Mouse (Mus musculus) left cerebral cortex, adult 9 months (tissue): ENCODE results near the gene Tbcb.
"Not testable (repeated sequence)": the region's sequence is repeated elsewhere in the genome, so short reads cannot be mapped to it uniquely, and the experiment has no call there.

Experiments used
- DNase-seq, 2 experiments: peaks; one replicate each; pipeline ENCODE4 v3.0.0; 2022; ENCODE audit warnings: low spot score in 2 of 2

Gene Tbcb

DNA sequence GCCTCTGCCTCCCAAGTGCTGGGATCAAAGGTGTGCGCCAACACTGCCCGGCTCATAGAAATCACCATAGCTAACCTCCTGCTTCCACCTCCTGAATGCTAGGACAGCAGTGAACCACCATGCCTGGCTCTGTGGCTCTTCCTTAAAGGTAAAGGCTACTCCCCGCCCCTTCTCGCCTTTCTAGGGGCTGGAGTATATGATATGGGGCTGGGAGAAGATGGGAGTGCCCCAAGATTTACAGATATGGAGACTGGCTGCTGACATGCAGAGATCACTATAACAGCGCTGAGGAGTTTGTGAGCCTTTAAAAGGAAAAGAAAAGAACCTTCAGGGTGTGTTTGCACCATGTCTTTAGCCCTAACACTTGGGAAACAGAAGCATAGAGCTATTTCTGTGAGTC is 9.9 kb downstream of the Tbcb start:
- no peak for DNase-seq

DNA sequence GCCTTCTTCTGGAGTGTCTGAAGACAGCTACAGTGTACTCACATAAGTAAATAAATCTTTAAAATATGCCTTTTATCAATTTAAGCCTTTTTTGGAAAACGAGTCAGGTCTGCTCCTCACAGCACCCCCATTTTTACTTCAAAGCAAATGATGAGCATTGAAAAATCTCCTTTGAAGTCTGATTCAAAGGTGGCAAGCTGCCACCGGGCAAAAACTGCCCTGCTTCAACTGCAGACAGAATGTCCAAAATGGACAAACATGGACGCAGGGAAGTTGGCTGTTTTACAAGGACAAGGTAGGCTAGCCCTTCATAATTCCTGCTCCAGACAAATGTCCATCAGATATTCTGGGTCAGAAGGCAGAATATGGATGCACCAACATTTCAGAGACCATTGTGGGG is 10.6 kb downstream of the Tbcb start:
- DNase-seq: no peak

DNA sequence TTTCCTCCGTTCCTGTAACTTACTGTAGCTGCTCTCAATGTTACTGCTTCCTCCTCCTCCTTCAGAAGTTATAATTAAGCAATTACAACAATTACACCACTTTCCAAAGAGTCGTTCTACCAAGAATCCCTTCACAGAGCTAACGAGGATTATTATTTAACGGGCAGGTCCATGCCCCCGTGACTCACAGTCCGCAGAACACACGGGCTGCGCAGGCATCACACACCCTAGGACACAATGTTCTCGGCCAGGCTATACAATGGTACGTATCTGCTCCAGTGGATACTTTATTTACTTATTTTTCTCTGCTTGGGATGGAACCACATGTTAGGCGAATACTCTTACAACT is 12.1 kb downstream of the Tbcb start:
- no peak for DNase-seq

DNA sequence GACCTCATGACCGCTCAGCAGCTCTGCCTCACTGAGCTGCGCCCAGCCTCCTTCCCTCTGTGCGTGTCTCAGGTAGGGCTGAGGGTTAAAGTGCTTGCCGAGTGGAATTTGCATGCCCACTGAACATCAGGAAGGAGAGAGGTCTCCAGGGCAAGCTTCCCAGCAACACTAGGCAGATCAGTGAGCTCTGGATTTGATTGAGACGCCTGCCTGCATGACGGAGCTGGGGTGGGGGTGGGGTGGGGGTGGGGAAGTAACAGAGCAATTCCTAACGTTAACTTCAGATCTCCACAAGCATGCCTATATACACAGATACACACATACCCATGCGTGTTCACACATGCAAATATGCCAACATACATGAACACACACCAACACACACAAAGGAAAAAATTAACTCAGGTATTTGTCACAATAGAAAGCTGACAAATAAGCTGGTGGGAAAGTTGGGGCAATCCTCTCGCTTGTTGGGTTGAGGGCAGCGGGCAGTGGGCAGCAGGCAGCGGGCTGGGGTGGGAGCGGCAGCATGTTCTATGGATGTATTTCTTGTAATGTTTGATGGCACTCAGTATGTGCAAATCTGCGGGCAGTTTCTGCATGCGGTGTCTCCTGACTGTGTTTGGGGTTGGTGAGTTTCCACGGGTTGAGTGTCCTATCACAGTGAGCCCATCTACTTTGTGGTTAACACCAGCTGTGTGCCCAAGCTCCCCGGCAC is 12.6 kb downstream of the Tbcb start:
- DNase-seq: peak in 1 of 2 experiments; percentile 32

DNA sequence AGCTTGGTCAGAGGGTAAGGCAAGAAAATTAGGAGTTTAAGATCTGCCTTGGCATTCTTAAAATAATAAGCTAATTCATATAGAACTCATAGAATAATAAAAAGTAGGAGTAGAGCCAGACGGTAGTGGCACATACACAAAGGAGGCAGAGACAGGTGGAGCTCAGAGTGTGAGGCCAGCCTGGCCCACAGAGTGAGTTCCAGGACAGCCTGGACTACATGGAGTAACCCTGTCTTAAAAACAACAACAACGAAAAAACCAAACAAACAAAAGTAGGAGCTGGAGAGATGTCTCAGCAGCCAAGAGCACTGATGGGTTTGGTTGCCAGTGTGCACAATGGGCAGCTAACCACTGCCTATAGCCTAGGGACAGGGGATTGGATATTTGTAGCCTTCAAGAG is 14.8 kb downstream of the Tbcb start:
- no peak for DNase-seq

DNA sequence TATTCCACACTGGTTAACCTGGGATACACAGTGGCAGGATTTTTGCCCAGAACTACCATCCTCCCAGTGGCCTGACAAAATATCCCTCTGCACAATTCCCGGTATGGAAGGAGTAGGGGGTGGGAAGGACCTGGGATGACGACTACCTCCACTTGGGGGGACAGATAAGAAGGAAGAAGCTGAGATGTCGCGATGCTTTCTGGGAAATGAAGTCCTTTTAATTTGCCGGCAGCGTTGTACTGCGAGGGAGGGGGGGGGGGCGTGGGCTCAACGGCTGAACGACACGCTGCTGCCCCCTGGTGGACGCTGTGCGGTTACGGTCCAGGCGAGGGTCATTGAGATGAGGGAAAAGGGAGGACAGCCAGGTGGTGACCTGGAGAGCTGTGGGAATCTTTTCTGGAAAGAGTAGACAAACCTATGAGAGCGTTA is 15.3 kb downstream of the Tbcb start:
- DNase-seq: peak in 1 of 2 experiments; percentile 54

DNA sequence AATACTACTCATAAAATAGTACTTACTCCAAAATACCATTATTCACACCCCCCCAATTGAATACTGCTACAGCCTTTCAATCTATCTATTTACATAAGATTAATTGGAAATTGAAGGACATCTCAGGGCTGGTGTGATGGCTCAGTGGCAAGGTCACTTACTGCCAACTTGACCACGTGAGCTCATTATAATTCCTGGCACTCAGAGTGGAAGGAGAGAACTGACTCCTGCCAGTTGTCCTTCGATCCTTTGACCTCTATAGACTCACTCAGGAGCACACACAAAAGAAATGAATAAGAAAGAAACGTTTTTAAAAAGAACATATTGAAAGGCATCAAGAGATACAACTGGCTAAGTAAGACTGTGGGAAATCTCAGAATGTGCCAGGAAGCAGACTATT is 16.2 kb downstream of the Tbcb start:
- DNase-seq: no peak

DNA sequence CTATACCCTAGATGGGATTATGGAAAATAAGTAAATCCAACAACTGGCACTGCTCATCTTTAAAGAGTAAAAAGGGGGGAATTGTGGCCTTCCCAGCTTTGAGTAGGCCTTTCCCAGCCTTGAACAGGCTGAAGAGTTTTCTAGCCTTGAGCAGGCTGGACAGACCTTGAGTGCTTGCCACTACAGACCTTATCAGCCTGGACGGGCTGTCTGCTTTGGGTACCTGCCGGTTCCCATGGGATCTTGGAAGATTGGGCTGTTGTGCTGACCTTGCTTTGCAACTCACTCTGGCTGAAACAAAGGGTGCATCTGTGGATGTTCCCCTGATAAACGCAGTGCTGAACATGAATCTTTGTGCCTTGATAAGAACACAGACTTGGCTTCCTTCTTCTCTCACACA is 18.2 kb downstream of the Tbcb start:
- DNase-seq: no peak

DNA sequence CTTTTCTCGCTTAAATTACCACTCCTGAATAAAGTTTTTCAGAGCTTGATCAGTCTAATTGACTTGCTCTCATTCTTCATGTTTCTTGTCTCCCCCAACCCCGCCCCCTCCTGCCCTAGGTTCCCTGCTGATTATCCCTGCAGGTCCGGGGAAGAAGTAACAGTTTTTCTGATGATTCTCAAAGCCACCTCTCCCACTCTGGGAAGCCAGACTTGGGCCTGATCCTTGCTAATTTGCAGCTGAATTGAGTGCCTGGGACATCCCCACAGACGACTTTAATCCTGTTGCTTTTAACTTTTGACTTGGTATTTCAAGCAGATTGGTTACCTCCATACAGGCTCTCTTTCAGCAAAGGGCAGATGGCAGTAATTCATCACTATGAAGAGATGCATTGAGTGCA is 21.0 kb downstream of the Tbcb start:
- no peak for DNase-seq

DNA sequence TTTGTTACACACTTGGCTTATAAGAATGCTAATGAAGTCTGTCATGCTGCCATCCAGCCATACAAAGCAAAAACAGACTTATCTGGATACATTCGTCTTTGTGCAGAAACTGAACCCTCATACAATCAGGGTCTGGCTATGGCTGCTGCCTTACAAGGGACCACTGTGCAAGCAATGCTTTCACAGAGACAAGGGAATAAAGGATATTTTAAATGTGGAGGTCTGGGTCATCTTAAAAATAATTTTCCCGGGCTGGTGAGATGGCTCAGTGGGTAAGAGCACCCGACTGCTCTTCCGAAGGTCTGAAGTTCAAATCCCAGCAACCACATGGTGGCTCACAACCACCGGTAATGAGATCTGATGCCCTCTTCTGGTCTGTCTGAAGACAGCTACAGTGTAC is 25.7 kb downstream of the Tbcb start:
- not testable (repeated sequence) for DNase-seq

DNA sequence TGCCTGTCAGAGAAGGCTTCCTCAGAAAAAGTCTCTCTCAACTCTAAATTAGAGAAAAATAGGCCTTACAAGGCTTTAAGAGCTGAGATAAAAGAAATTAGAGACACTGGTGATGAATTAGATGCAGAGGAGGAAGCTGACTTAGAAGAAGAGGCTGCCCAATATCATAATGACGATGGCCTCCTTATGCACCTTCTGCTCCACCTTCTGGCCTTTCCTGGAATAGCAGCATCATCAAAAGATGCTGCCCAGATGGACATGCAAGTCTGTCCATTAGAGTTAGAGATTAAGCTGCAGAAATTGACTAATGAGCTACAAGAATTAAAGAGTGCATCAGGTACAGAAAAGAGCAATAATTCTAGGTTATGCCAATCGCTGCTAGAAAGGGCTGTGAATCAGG is 26.7 kb downstream of the Tbcb start:
- DNase-seq: peak in 1 of 2 experiments; percentile 69

DNA sequence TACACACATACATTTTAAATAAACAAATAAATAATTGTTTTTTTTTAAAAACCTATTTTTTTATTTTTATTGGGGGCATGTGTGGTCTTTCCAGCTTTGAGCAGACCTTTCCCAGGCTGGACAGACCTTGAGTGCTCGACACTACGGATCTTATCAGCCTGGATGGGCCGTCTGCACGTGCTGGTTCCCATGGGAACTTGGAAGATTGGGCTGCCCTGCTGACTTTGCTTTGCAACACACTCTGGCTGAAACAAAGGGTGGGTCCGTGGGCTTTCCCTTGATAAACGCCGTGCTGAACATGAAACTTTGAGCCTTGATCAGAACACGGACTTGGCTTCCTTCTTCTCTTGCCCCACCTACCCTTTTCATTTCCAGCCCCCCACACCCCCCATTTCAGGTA is 27.7 kb downstream of the Tbcb start:
- DNase-seq: no peak

DNA sequence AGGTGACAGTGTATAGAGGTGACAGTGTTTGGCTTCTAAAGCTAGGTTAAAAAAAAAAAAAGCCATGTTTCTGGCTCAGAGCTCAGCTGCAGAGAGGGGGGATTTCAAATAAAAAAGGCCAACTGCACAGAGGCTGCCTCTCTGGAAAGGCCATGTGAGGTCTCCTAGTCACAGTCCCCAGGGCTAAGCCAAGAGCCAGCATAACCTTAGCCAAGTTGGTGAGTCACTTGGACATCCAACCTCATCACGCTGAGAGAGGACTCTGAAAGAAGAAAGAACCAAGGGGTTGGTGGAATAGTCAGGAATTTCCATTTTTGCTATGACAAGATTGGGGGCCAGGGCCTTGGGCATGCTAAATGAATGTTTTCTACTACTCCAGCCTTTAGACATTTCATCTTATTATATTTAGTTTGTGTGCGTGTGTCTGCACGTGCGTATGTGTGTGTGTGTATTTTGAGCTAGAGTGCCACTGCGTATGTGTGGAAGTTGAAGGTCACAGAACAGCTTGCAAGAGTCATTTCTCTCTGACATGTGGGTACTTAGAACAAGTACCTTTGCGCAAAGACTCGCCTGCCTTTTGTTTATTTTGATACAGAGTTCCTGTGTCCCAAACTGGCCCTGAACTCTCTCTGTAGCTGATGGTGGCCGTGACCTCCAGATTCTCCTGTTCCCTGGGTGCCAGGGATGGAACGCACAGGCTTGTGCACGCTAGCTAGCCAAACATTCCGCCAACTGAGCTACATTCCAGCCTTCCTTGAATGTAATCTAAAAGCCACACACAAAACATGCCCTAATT is 29.0 kb downstream of the Tbcb start:
- DNase-seq: no peak

DNA sequence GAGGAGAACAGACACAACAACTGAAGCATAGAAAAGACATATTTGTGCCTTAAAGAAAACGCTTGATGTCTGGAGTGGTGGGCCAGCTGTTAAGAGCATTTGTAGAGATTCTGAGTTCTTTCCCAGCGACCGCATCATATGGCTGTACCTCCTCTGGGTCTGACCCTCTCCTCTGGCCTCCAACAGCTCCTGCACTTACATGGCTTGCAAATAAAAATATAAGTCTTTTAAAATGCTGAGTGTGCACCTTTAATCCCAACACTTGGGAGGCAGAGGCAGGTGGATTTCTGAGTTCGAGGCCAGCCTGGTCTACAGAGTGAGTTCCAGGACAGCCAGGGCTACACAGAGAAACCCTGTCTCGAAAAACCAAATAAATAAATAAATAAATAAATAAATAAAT is 31.4 kb downstream of the Tbcb start:
- not testable (repeated sequence) for DNase-seq

DNA sequence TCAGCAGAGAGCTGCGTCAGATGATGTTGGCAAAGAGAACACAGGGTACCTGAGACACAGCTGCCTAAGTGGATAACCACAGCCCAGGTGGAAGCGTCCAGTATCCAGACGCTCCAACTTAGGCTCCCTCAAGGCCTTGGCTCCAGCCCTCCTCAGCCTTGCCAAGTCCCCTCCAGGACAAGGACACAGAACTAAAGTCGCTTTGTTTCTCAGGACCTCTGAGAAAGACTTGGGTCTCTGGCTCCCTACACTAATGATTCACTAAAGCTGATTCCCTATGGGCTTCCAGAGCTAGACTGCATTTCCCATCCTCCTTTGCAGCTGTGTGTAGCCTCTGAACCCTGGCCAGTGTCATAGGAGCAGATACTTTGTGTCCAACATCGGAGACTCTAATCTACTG is 31.9 kb downstream of the Tbcb start:
- DNase-seq: no peak

DNA sequence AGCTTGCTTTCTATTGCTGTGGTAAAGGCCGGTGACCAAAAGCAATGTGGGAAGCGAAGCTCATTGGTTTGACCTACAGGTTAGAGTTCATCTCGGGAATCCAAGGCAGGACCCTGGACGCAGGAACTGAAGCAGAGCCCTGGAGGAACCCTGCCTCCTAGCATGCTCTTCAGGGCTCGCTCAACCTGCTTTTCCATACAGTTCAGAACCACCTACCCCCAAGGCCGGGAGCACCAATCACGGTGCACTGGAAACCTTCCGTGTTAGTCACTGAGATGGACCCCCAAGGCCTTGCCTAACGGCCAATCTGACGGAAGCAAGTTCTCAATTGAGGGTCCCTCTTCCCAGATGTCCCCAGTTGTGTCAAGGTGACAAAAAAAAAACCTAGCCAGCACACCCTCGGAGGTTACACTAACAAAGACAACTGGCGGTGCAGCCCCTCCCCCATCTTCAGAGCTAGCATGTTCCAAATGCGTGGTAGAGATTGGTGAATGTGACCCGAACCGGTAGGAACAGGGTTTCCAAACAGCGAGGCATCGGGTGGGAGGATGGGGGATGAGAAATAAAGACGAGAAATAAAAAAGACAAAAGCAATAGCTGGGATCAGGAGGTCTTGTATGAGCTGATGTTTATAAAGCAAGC is 32.5 kb downstream of the Tbcb start:
- no peak for DNase-seq

DNA sequence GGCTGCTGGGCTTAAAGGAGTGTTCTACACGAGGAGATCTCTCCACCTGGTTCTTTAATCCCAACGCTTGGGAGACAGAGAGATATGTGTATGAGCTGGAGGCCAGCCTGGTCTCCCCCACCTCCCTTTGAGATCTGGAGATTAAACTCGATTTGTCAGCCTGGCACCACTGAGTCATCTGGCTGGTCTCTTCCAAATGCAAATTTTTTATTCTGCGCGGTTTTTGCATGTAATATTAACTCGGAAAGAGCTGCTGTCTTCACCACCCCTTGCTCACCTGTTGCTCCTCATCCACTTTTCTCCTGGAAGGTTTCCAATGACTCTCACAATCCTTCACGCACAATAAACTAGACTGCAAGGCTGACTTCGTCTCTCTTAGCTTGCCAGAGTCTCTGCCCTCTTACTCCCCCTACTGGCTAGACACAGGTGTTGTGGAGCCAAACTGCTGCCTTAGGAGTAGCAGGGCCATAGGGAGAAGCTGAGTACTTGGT is 33.5 kb downstream of the Tbcb start, which contains the start of gene Capns1:
TSS of gene Capns1 (minus strand) at position 331 of the 491 bp plus-strand sequence.
- DNase-seq: peak in 1 of 2 experiments; percentile 56

DNA sequence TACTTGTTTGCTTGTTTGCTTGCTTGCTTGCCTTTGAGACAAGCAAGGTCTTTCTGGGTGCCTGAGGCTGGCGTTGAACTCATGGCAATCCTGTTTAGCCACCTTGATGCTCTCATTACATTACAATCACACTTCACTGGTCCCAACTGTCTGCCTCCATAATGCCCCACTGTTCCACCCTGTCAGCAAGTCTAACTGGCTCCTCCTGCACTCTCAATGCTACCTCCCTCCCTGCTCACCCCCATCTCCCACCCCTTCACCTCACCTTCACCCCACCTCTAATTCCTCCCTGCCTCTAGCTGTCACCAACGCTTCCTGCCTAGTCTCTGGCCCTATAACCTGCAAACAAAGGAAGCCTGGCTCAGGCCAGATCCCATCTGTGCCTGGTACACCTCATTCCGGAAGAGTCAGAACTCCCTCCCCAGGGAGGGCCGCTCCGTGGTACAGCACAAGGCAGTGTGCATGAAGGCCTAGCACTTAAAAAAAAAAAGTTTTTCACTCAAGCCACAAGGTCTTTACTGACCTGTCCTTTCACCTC is 34.4 kb downstream of the Tbcb start:
- DNase-seq: no peak

DNA sequence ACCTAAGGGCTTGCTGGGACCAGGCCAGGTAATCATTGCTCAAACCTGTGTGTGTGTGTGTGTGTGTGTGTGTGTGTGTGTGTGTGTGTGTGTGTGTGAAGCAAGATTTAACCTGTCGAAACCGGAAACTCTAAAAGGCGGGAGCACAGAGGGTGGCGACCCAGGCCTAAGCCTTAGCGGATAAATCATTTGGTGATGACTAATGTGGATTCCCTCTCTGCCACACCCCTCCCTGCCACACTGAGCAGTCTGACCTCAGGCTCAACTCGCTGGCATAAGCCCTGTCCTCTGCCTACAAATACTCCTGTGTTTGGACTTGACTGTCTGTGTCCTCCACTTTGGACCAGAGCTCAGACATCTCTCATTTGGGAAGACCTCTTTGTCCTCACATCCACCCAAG is 35.9 kb downstream of the Tbcb start:
- DNase-seq: no peak

DNA sequence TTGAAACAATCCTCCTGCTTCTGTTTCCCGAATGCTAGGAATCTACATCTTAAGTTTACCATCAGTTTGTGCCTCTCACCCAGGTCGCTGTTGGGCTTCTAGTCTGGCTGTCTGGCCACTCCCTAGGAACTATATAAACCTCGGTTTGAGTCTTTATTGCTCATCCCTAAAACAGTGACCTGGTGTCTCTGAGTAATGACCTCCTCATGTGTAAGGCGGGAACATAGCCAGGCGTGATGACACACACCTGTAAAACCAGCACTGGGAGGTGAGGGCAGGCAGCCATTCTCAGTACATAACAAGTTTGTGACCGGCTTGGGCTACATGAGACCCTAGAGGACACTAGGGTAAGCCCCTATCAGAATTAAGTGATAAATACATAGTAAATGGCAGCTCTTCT is 36.6 kb downstream of the Tbcb start:
- DNase-seq: no peak

DNA sequence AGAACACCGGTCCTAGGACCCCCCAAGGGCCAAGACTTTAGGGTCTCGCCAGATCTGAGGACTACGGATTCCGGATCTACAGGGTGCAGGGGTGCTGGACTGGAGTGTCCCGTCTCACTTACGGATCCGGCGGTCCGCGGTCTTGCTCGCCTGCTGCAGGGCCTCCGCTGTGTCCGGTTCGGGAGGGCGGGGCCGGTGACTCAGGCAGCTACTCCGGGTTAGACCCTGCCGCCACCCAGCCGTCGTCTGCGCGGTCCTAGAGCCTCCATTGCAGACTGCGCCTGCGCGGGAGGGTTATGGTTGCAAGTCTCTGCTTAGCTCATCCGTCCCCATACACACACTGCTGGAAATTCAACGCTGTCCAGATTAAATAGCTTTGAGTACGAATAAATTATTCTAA is 37.2 kb downstream of the Tbcb start:
- DNase-seq: peak; percentile 73 to 94

DNA sequence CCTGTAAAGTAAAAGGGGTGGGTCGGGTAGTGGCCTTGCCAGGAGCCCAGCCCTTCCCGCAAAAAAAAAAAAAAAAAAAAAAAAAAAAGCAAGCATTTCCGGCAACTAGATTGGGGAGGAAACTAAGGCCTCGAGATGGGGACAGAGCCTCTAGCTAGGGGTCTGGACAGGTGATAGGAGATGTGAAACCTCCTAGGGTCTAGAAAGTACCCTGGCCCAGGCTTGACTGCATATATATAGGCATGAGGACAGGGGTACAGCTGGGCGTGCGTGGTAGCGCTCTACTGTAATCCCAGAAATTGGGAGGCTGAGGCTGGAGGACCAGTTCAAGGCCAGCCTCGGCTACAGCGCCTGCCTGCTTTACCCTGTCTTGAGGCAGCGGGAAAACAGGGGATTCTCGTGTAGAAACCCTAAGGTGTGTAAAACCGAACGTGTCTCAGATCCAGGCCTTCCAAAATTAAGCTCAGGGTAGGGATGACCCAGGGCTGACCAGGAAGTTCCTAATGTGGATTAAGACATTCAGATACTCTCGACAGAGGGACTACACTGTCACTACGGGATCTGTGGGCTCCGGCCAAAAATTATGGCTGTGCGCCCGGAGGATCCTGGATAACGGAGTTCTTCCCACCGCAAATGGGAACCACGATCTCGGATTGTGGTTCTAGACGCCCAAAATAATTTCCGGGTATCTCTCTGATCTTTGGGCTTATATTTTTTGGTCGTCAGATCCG is 37.8 kb downstream of the Tbcb start:
- no peak for DNase-seq
